Mouse (Mus musculus): Measurements from ENCODE around the gene Spn.

DNA sequence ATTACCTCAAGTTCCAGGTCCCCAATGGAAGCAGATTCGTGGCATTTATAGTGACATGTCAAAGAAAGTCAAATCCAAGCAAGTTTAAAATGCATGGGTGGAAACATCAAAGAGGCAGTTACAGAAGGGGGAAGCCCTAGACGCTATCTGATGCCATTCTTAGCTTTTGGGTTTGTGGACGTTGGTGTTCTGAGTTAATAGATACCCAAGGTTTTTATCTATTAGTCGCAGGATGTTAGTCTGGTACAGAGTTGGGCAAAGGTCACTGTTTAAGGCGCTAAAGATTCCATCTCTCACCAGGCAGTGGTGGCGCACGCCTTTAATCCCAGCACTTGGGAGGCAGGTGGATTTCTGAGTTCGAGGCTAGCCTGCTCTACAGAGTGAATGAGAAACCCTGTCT lies 45.7 kb upstream of the Spn start:
- no peak for TF ChIP-seq POLR2A (IDR thresholded peaks at IDR 0.05; ENCODE audit: extremely low read depth, insufficient read depth, low read length)
- no peak for TF ChIP-seq CTCF (IDR thresholded peaks at IDR 0.05; ENCODE audit: low read depth, low read length)
